Mouse (Mus musculus) retina, embryonic 14.5 days (tissue): Measurements from ENCODE around the gene Tma7.

Experiments used
- DNase-seq: peaks from one replicate; pipeline ENCODE4 v3.0.0-alpha.2; 2015; ENCODE audit warnings: low spot score

Gene Tma7

DNA sequence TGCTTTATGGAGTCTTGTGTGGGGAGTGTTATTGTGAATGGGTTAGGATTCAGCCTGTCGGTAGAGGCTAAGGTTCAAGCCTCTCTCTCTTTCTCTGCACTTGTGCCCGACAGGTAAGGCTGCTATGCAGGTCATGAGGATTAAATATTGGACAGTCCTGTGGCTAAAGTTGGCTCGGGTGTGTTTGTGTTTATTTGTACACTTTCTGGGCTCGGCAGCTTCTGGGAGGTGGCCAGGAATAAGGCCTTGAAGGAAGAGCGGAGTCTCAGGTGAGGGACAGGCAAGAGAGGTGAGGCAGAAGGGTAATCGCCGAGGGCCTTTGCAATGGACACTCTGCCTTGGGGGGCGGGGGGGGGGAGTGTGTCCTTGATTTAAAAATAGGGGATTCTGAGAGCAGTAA, 42.2 kb downstream of the Tma7 start:
- no peak for DNase-seq

DNA sequence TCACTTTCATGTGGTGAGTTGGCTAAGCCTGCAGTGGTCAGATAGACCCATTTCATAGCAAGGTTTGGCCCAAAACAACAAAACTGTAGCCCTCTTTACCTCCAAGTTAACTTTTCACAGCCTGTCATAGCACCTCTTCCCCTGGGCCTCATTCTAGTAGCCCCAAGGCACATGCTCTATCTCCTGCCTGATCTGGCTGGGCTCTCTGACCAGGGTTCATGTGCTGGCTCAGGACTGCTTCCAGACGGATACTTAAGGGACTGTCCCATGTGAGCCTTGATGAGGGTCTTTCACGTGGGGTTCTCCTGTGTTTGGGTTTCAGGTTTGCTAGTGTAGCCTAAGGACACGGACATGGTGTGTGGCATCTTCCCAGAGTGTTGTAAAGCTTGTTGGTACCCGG, 42.7 kb downstream of the Tma7 start:
- no peak for DNase-seq

DNA sequence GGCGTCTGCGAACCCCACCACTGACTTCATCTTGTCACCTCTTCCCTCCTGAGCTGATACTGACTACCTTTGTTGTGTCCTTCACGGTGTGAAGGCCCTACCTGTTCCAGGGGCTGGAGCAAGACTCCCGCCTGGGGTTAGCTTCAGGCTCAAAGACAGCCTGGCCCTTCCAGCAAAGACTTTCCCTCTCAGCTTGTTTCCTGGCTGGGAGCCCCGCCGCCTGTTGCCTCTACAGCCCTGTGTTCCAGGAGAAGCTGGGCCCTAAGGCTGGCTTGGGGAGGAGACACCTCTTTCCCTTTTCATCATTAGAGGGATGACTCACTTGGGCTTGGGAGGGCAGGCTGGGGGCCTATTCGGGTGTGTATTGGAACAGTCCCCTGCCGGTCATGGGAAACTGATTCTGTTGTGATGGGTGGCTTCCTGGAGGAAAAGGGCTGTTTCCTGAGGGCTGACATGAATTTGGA, 43.5 kb downstream of the Tma7 start:
- no peak for DNase-seq

DNA sequence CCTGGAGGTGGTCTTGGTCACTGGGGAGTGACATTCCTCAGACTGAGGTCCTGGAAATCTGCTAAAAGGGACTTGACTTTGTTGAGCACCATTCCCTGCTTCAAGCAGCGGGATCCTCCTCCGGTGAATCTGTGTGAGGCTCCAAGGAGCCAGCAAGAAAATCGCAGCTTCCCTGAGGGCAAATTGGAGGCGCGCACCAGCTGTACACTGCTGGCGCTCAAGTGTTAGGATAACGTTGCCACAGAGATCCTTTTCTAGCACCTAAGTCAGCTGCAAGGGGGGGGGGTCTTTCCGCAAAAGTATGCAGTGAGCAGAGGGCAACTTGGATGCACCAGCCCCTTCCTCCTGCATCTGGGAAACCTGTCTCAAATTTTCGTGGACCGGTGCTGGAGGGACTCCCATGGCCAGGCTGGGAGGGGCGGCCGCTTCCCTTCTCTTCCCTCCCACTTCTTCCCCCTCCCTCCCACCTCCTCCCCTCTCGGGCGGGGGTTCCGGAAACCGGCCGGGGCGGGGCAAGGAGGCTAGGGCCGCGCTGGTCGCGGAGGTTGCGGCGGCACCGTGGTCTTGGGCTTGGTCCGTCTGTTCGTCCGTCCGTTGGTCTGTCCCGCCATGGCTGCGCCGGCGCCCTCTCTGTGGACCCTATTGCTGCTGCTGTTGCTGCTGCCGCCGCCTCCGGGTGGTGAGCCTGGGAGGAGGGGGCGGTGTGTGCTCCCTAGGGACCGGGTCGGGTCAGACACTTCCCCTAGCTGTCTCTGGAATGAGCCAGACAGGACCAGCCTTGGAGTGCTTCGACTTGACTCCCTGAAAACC, 44.1 kb downstream of the Tma7 start, which contains the start of gene Shisa5:
Shisa5 (plus strand) TSS at position 480 of the 810 bp plus-strand sequence.
- peak; percentile 61 for DNase-seq

DNA sequence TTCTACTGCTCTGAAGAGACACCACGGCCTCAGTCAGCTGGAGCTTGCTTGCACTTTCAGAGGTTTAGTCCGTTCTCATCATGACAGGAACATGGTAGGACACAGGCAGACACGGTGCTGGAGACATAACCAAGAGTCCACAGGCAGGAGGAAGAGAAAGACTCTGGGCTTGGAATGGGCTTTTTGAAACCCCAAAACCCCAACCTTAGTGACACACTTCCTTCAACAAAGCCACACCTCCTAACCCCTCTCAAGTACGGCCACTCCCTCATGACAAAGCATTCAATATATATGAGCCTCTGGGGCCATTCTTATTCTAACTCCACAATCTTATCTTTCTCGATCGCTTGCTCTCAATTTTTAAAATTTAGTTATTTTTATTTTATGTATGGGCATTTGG, 50.0 kb downstream of the Tma7 start:
- no peak for DNase-seq

DNA sequence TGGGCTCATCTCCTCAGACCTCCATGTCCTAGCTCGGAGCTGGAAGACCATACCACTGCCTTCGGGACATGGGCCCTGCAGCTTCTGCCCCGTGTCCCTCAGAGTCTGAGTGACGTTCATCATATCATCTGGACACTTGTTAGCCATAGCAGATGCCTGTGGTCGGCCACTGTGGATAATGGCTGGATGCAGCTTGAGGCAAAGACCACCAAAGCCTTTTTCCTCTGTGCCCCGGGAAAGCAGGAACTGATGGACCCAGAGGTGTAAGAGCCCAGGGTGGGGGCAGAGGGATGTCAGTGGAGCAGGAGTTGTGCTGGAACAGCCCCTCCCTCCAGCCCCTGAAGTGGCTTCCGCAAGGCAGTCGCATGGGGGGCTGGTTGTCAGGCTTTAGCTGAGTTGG, 50.7 kb downstream of the Tma7 start:
- DNase-seq: no peak

DNA sequence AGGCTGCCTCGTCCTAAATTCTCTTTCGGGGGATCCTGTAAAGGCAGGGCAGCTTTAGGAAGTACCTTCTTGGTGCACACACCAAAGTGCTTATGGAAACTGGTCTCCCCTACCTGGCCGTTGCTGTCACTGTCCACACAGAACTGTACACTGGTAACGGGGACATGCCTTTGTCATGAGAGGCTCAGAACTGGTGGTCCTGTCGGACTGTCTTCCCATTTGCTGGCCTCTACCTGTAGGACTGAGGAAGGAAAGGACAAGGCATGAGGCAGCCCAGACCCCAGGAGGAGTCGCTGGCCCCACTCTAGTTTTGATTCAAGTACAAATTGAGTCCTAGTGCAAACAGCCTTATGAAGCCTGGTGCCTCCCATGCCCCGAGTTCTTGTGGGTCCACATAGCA, 51.4 kb downstream of the Tma7 start:
- DNase-seq: no peak

DNA sequence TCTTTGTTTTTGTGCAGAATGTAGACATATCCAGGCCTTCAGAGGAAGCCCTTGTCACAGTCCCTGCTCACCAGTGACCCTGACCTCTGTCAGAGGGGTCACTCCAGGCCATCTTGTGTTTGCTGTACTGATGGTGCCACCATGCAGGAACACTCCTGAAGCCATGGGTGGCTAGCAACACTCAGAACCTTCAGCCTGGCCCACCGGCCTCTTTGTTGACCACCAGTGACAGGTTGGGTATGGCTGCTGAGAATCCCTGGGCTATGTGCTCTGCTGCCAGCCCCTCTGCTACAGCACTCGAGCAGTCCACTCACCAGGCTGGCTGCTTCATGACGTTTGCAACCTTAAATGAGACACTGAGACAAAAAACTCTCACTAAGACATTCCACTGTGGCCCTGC, 52.1 kb downstream of the Tma7 start:
- DNase-seq: no peak

DNA sequence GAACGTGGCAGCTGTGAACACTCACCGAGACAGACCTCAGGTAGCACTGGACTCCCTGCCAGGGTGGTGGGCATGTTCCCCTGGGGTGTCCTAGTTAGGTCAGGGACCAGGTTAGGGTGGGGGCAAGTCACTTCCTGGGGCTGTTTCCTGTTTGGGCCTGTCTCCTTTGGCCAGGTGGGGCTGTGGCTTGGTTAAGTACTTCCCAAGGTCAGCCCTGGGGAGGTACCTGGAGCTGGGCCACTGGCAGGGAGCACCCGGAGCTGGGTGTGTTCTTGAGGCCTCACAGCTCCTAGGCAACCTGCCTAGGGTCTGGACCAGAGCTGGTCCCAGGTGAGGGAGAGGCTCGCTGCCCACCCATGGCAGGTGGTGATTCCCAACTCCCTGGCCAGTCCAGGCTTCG, 53.5 kb downstream of the Tma7 start:
- no peak for DNase-seq

DNA sequence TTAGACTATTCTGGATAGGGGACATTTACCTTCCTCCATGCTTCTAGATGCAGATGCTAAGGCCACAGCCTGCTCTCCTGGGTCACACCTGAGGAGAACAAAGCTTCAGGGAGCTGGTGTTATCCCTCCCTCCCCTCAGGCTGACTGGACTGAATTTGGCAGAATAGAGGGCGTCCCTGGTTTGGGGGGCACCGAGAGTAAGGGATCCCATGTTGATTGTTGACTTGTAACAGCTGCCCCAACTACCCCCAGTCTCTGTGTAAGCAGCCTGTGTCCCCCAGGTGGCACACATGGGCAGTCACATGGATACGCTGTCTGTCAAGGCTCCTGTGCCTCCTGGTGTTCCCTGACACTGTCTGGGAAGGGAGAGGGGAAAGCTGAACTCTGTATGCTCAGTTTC, 54.0 kb downstream of the Tma7 start:
- DNase-seq: no peak

DNA sequence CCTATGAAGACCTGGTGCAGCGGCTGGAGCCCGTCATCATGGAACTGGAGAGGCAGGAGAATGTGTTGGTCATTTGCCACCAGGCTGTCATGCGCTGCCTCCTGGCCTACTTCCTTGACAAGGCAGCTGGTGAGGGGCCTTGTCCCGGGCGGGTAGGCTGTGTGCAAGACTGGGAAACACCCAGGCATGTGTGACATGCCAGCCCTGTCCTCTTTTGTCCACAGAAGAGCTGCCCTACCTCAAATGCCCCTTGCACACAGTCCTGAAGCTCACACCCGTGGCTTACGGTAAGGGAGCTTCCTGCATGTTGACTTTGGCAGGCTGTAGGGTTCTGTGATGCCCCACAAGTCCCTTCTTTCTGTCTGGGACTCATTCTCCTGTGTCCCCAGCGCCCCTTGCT, 54.9 kb downstream of the Tma7 start:
- DNase-seq: no peak
